Mouse (Mus musculus) liver, postnatal 0 days (tissue): ENCODE measurements around the gene Myrf. TPM values are rescaled to one million over a fixed set of nuclear protein-coding genes. Genes with fewer than 3 reads are reported as not detected.
A peak's percentile ranks its signal among the peaks of the same experiment; 100 is the strongest.

Source experiments
- ATAC-seq: fragments of 200-750 bp; cut with Nextera tagmentation; 2 replicates; pipeline ENCODE4 v1.8.0; 2017; ENCODE audit warnings: mild to moderate bottlenecking, moderate library complexity
- DNase-seq: peaks from one replicate; pipeline ENCODE4 v3.0.0-alpha.2; 2016
- H3K27ac ChIP-seq: fragments of 300-500 bp; sonication (generic); 2 replicates; pipeline ENCODE4 v1.5.1; 2014; ENCODE audit warnings: antibody characterized with exemption, moderate library complexity, mild to moderate bottlenecking, low read depth
- H3K27me3 ChIP-seq: fragments of 300-500 bp; sonication (generic); 2 replicates; pipeline ENCODE4 v1.6.1; 2014; ENCODE audit warnings: low read length, control low read depth, mixed read lengths; ENCODE audit not compliant: insufficient read depth
- H3K36me3 ChIP-seq: fragments of 300-500 bp; sonication (generic); replicated peaks from 2 replicates; pipeline ENCODE4 v1.6.1; 2014; ENCODE audit warnings: mild to moderate bottlenecking, control low read depth, low read length, moderate library complexity, mixed read lengths; ENCODE audit not compliant: insufficient read depth
- H3K4me1 ChIP-seq: fragments of 300-500 bp; sonication (generic); 2 replicates; pipeline ENCODE4 v1.6.1; 2014; ENCODE audit warnings: antibody characterized with exemption, mild to moderate bottlenecking, control low read depth; ENCODE audit not compliant: insufficient read depth
- H3K4me2 ChIP-seq: fragments of 300-500 bp; sonication (generic); 2 replicates; pipeline ENCODE4 v1.6.1; 2014; ENCODE audit warnings: low read depth, mild to moderate bottlenecking, low read length, moderate library complexity, mixed read lengths
- H3K4me3 ChIP-seq: fragments of 300-500 bp; sonication (generic); 2 replicates; pipeline ENCODE4 v1.5.1; 2014; ENCODE audit warnings: low read depth, low read length
- H3K9ac ChIP-seq: fragments of 300-500 bp; sonication (generic); replicated peaks from 2 replicates; pipeline ENCODE4 v1.6.1; 2014; ENCODE audit warnings: mild to moderate bottlenecking, moderate library complexity
- H3K9me3 ChIP-seq: fragments of 300-500 bp; sonication (generic); 2 replicates; pipeline ENCODE4 v1.6.1; 2016; ENCODE audit warnings: mild to moderate bottlenecking, control low read depth, low read length, mixed read lengths
- CTCF ChIP-seq: sonication (generic); IDR thresholded peaks from 2 replicates; pipeline ENCODE4 v1.5.1; 2016; ENCODE audit warnings: antibody characterized with exemption, low read depth
- EP300 ChIP-seq: IDR thresholded peaks from 2 replicates; pipeline ENCODE4 v1.6.1; 2016; ENCODE audit warnings: antibody characterized with exemption, low read depth, mild to moderate bottlenecking
- WGBS: fragments of 180-500 bp; shearing (Covaris S2); extraction: QIAGEN DNeasy Blood & Tissue Kit; methylation state at CpG from one replicate; pipeline ENCODE4 v1.1.7; 2014; ENCODE audit not compliant: insufficient replicate concordance; 5-methylcytosine and 5-hydroxymethylcytosine counted together
- polyA plus RNA-seq: library from polyadenylated mRNA; unstranded; fragments of >200 nt; fragmentation: Nextera tagmentation; extraction: Ambion mirVana; gene quantifications from 2 replicates; pipeline ENCODE4 v1.2.1, GENCODE M21; 2015

Myrf gene
- polyA plus RNA-seq, 1 experiment from 2014 or later, result 2.5 TPM

DNA sequence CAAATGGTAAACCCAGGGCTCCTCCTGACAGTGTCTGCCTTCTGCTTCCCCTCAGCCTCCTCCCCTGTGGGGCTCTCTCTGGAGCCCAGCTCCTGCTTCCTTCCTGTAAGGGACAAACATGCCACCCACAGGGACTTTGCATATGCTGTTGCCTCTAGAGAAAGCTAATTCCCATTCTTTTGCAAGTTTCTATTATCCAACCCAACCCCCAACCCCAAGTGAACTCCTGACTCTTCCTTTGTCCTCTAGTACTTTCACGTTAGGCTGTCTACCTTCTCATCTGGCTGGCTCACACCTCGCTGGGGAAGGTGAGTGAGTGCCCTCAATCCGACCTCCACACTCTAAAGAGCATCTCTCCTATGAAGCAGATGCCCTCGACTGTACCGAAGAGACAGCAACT is 8.7 kb downstream of the Myrf start:
- TF ChIP-seq CTCF (no peak), EP300 (no peak)
- 38% methylated on average over 5 of the region's 5 CpGs for WGBS
- no peak overlapping the region for H3K27ac ChIP-seq
- no peaks in the 10 kb centered on the region for H3K27me3 ChIP-seq
- no peak overlapping the region for H3K4me3 ChIP-seq
- no peak overlapping the region for H3K9ac ChIP-seq
- peaks cover 10% of the 10 kb centered on the region for H3K4me1 ChIP-seq
- no peaks in the 10 kb centered on the region for H3K36me3 ChIP-seq
- DNase-seq, result no peak
- ATAC-seq, result no peak
- H3K9me3 ChIP-seq, result no peaks in the 10 kb centered on the region
- no peak overlapping the region for H3K4me2 ChIP-seq

DNA sequence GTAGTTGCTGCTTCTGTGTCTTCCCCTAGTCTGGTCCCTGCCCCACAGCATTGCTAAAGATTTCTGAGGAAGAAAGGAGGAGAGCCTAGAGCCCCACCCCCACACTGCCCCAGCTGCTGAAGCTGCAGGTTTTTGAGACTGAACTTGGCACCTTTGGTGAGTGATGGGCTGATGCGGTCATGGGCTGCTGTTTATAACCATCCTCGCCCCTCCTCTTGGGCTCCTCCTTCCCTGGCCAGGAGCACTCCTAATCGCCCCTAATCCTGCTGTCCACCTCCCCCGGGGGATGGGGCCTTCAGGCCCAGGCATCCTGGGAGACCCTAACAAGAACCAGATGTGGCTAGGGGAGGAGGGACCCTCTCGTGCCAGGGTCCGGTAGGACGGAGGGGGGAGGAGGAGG is 9.5 kb downstream of the Myrf start:
- Histone ChIP-seq H3K4me2 (no peak overlapping the region), H3K9me3 (no peaks in the 10 kb centered on the region), H3K4me1 (peaks cover 12% of the 10 kb centered on the region), H3K36me3 (no peaks in the 10 kb centered on the region), H3K27me3 (no peaks in the 10 kb centered on the region), H3K27ac (no peak overlapping the region), H3K9ac (no peak overlapping the region), H3K4me3 (no peak overlapping the region)
- TF ChIP-seq EP300, result no peak
- no peak for TF ChIP-seq CTCF
- WGBS, result 58% methylated on average over 7 of the region's 7 CpGs
- ATAC-seq (no peak), DNase-seq (no peak)

DNA sequence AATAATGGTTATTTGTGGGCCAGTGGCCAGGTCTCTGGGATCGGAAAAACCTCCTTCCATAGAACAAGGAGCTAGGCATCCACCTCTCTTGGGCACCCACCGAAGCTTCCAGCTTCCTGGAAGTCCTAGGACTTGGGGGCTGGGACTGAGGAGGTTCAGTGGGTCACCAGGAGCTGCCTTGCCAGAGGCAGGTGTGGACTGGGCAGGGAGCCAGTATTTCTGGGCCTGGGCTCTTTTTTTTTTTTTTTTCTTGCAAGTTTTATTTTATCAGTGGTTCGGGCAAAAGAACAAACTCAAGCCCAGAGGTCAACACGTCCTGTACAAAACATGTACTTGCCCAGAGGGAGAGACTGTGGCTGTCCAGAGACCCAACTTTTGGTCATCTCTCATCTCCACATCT is 14.8 kb downstream of the Myrf start:
- no peaks in the 10 kb centered on the region for H3K27me3 ChIP-seq
- ATAC-seq (peak; percentile 35; the same call in 1 of the 2 replicates), DNase-seq (peak; percentile 55)
- 0 out of 2 replicates have a peak overlapping the region, but pooled peaks have one; percentile 13 for H3K4me2 ChIP-seq
- H3K27ac ChIP-seq, result 0 out of 2 replicates have a peak overlapping the region, but pooled peaks have one; percentile 8
- WGBS, result 42% methylated on average over 4 of the region's 4 CpGs
- no peaks in the 10 kb centered on the region for H3K36me3 ChIP-seq
- TF ChIP-seq EP300 (no peak), CTCF (no peak)
- H3K9me3 ChIP-seq, result no peaks in the 10 kb centered on the region
- no peak overlapping the region for H3K4me3 ChIP-seq
- H3K9ac ChIP-seq, result no peak overlapping the region
- peaks cover 13% of the 10 kb centered on the region for H3K4me1 ChIP-seq

DNA sequence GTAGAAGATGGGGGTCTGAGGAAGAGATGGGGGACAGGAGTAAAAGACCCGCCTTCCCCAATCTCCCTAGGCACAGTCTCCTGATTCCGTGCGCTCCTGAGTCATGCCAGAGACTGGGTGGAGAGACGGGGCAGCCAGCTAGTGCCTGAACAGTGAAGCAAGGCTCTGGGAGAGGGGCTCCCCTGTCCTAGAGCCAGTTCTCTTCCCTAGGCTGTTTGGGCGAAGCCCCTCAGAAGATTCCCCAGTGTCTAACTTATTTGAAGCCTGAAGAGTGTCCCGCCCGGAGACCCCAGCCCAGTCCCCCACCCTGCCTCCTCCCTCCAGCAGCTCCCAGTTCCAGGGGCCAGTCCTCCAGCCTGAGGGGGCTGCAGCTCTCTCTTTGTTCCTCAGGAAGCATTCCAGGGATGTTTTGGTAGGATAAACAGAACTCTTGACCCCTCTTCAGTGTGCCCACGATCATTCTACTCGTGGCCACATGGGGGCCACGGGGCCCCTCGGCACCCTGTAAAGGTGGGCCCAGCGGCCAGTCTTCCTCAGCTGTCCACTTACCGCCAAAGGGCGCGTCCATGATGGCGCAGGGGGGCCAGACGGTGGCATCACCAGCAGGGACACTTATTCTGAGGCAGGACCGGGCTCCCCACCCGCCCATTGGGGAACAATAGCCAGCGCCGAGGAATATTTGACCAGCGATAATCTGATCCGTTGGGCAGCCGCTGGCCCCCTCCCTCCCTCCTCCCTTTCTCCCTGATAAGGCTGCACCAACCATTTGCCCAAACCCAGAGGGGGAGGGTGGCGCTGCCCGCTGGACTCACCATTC is 15.7 kb downstream of the Myrf start:
- no peaks in the 10 kb centered on the region for H3K36me3 ChIP-seq
- H3K9ac ChIP-seq, result no peak overlapping the region
- peaks cover 13% of the 10 kb centered on the region for H3K4me1 ChIP-seq
- H3K27ac ChIP-seq, result no peak overlapping the region
- 47% methylated on average over 26 of the region's 26 CpGs for WGBS
- H3K4me3 ChIP-seq, result no peak overlapping the region
- no peak for DNase-seq
- no peaks in the 10 kb centered on the region for H3K9me3 ChIP-seq
- H3K4me2 ChIP-seq, result 0 out of 2 replicates have a peak overlapping the region, but pooled peaks have one; percentile 13
- no peaks in the 10 kb centered on the region for H3K27me3 ChIP-seq
- TF ChIP-seq EP300, result no peak
- TF ChIP-seq CTCF, result no peak
- peak; percentile 18; the same call in 1 of the 2 replicates for ATAC-seq

DNA sequence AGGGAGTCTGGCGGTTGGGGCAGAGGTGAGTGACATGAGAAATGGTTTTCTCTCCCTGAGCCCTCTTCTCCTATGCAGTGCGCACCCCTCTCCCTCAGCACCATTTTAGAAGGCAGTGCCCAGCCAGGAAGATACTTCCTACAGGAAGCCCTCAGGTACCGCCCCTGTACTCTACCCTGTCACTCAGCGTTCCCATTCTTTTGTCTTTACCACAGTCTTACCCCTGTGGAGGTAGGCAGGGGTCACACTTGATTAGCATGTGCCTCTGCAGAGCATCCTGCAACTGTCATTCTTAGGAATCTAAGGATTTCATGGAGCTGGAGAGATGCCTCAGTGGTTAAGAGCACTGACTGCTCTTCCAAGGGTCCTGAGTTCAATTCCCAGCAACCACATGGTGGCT is 17.0 kb downstream of the Myrf start:
- Histone ChIP-seq H3K4me1 (peaks cover 13% of the 10 kb centered on the region), H3K27me3 (no peaks in the 10 kb centered on the region), H3K9me3 (no peaks in the 10 kb centered on the region), H3K27ac (no peak overlapping the region), H3K36me3 (peaks cover 2% of the 10 kb centered on the region; the same call in 1 of the 2 replicates), H3K4me3 (no peak overlapping the region), H3K9ac (no peak overlapping the region), H3K4me2 (no peak overlapping the region)
- no peak for TF ChIP-seq CTCF
- TF ChIP-seq EP300, result no peak
- 55% methylated on average over 4 of the region's 4 CpGs for WGBS
- ATAC-seq (no peak), DNase-seq (no peak)

DNA sequence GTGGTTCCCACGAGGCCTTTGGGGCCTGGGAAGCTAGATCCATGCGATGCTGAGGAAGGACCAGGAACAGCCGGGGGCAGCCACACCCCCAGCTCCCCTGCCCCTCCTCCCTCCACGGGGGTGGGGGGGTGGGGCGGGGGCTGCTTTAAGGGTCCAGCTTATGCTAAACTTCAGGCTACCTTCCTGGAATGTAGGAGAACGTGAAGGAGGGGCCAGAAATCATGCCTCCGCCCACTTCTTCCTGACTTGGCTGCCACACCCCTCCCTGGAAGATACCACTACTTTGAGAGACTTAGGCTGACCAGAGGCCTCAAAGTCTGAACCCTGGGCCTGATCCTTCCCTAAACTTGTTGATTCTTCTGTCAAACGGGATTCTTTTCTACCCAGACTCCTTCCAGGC is 17.9 kb downstream of the Myrf start:
- no peaks in the 10 kb centered on the region for H3K27me3 ChIP-seq
- WGBS, result 48% methylated on average over 8 of the region's 8 CpGs
- ATAC-seq (no peak), DNase-seq (no peak)
- no peak overlapping the region for H3K27ac ChIP-seq
- peaks cover 13% of the 10 kb centered on the region for H3K4me1 ChIP-seq
- TF ChIP-seq CTCF, result no peak
- H3K9me3 ChIP-seq, result no peaks in the 10 kb centered on the region
- H3K4me2 ChIP-seq, result no peak overlapping the region
- H3K9ac ChIP-seq, result no peak overlapping the region
- no peak overlapping the region for H3K4me3 ChIP-seq
- H3K36me3 ChIP-seq, result peaks cover 3% of the 10 kb centered on the region; the same call in 1 of the 2 replicates

DNA sequence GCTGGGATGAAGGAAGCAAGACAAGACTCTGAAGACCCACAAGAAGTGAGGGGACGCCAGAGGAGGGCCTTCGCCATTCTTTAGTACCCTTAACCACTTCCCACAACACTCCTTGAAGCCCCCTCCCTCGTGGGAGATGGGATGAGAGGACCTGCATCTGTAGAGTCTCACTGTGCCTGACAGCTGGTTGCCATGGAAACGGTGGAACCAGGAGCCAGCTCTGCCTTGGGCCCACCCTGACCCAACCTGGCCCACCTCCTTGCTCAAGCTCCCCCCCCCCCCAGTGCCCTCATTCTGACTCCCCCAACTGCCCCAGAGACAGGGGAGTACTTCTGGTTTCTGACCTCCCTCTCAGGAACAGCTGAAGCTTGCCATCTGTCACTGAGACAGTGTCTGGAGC is 19.0 kb downstream of the Myrf start:
- H3K27me3 ChIP-seq, result no peaks in the 10 kb centered on the region
- H3K9me3 ChIP-seq, result no peaks in the 10 kb centered on the region
- H3K27ac ChIP-seq, result no peak overlapping the region
- TF ChIP-seq EP300 (no peak), CTCF (no peak)
- peaks cover 13% of the 10 kb centered on the region for H3K4me1 ChIP-seq
- DNase-seq, result no peak
- WGBS, result 46% methylated on average over 4 of the region's 4 CpGs
- ATAC-seq, result no peak
- H3K36me3 ChIP-seq, result peaks cover 3% of the 10 kb centered on the region; the same call in 1 of the 2 replicates
- no peak overlapping the region for H3K9ac ChIP-seq
- H3K4me2 ChIP-seq, result no peak overlapping the region
- H3K4me3 ChIP-seq, result no peak overlapping the region
